Mouse (Mus musculus) forebrain, embryonic 13.5 days (tissue): Measurements from ENCODE around the gene Thyn1. TPM values are rescaled to one million over a fixed set of nuclear protein-coding genes. Genes with fewer than 3 reads are reported as not detected.

Source experiments
- ATAC-seq: fragments of 200-750 bp; cut with Nextera tagmentation; 2 replicates; pipeline ENCODE4 v1.8.0; 2017
- H3K27ac ChIP-seq: fragments of 300-500 bp; sonication (generic); 2 replicates; pipeline ENCODE4 v1.5.1; 2015; ENCODE audit warnings: inconsistent platforms, mild to moderate bottlenecking, moderate library complexity
- H3K27me3 ChIP-seq: fragments of 300-500 bp; sonication (generic); 2 replicates; pipeline ENCODE4 v1.6.1; 2015; ENCODE audit warnings: mild to moderate bottlenecking, inconsistent platforms
- H3K36me3 ChIP-seq: fragments of 300-500 bp; sonication (generic); 2 replicates; pipeline ENCODE4 v1.6.1; 2015; ENCODE audit warnings: mild to moderate bottlenecking, inconsistent platforms; ENCODE audit not compliant: poor library complexity, severe bottlenecking
- H3K4me1 ChIP-seq: fragments of 300-500 bp; sonication (generic); 2 replicates; pipeline ENCODE4 v1.6.1; 2015; ENCODE audit warnings: inconsistent platforms
- H3K4me2 ChIP-seq: fragments of 300-500 bp; sonication (generic); 2 replicates; pipeline ENCODE4 v1.6.1; 2015; ENCODE audit warnings: inconsistent platforms, mild to moderate bottlenecking, moderate library complexity
- H3K4me3 ChIP-seq: fragments of 300-500 bp; sonication (generic); 2 replicates; pipeline ENCODE4 v1.5.1; 2015; ENCODE audit warnings: mild to moderate bottlenecking, inconsistent platforms
- H3K9ac ChIP-seq: fragments of 300-500 bp; sonication (generic); 2 replicates; pipeline ENCODE4 v1.6.1; 2015; ENCODE audit warnings: mild to moderate bottlenecking, inconsistent platforms
- H3K9me3 ChIP-seq: fragments of 300-500 bp; sonication (generic); replicated peaks from 2 replicates; pipeline ENCODE4 v1.6.1; 2016; ENCODE audit warnings: inconsistent platforms
- WGBS: fragments of 180-500 bp; shearing (Covaris S2); methylation state at CpG from one replicate; pipeline ENCODE4 v1.1.7; 2015; 5-methylcytosine and 5-hydroxymethylcytosine counted together
- polyA plus RNA-seq: library from polyadenylated mRNA; unstranded; fragments of >200 nt; fragmentation: Nextera tagmentation; extraction: Ambion mirVana; gene quantifications from 2 replicates; pipeline ENCODE4 v1.2.1, GENCODE M21; 2015

Gene Thyn1
- polyA plus RNA-seq, 1 experiment from 2014 or later: 154 TPM

- 96% methylated on average over 2 of the region's 2 CpGs for WGBS
- H3K4me1 ChIP-seq: no peaks in the 10 kb centered on the region
- no peak overlapping the region for H3K27ac ChIP-seq
- no peak for ATAC-seq
- no peaks in the 10 kb centered on the region for H3K27me3 ChIP-seq
- no peak overlapping the region for H3K4me2 ChIP-seq
- no peak overlapping the region for H3K9ac ChIP-seq
- H3K4me3 ChIP-seq: no peak overlapping the region
- no peaks in the 10 kb centered on the region for H3K9me3 ChIP-seq
- H3K36me3 ChIP-seq: peaks cover 87% of the 10 kb centered on the region
These were observed 50.0 kb downstream of the Thyn1 start for GRCm38 (mm10) chr9:27049492-27049891.

Other genes with a start within 250 kb of the Thyn1 start
- gene Glb1l2, start 193.2 kb upstream of the Thyn1 start, polyA plus RNA-seq: 2.6 and 3.3 TPM in 2 replicates
- not detected in 2 replicates for gene Glb1l3, start 138.8 kb upstream of the Thyn1 start, polyA plus RNA-seq
- 0.21 and 0.30 TPM in 2 replicates for gene Gm1110, start 76.6 kb upstream of the Thyn1 start, polyA plus RNA-seq
- 38.2 and 47.5 TPM in 2 replicates for gene Acad8, start 144 bp upstream of the Thyn1 start, polyA plus RNA-seq
- gene Vps26b, start 30.4 kb downstream of the Thyn1 start, polyA plus RNA-seq: 52.6 and 56.5 TPM in 2 replicates
- gene Ncapd3, start 30.5 kb downstream of the Thyn1 start, polyA plus RNA-seq: 26.5 and 30.7 TPM in 2 replicates
- 113 and 123 TPM in 2 replicates for gene Jam3, start 155.7 kb downstream of the Thyn1 start, polyA plus RNA-seq